Mouse (Mus musculus): ENCODE measurements at regions not wholly inside any gene's neighbourhood (a gene's known extent, or its start where the extent isn't known, plus 50 kb on each side); places are given as distances from the start of the nearest gene placed in this dataset.

DNA sequence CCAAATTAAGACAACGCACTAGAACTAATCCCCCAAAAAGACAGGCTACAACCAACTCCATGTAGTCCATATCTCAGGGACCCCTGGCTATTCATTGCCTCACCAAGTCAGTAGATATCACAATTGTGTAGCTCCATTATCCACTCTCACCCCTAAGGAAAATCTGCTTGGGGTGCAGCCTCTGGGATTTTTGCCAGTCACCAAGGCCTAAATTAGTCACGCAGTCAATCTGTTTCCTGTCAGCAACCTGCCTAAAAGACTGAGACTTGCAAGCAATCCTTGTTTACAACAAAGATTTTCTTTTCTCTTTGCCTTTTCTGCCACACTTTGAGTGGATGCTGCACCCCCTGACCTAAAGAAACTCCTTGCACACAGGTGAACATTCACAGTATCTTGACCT, 208.5 kb upstream of the Arpp21 start:
- ATAC-seq (replicated peaks; ENCODE audit: poor library complexity, severe bottlenecking) = no peak

DNA sequence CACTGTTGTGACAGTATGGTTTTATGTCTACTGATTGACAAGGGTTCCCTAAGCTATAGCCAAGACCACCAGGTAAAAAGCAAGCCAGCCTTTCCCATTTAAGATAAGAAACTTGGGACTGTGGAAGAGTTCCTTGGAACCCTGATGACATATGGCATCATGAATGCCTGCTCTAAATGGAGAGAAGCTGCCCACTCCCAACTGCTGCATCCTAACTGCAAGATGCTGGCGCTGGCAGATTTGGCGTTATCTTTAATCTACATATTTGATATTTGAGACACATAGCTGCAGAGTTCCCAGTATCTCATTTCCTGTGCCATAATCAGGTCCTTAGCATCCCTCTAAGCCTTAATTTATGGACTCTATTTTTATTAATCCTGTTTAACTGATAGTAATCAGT, 200.4 kb upstream of the Arpp21 start:
- no peak for ATAC-seq (replicated peaks; ENCODE audit: poor library complexity, severe bottlenecking)

DNA sequence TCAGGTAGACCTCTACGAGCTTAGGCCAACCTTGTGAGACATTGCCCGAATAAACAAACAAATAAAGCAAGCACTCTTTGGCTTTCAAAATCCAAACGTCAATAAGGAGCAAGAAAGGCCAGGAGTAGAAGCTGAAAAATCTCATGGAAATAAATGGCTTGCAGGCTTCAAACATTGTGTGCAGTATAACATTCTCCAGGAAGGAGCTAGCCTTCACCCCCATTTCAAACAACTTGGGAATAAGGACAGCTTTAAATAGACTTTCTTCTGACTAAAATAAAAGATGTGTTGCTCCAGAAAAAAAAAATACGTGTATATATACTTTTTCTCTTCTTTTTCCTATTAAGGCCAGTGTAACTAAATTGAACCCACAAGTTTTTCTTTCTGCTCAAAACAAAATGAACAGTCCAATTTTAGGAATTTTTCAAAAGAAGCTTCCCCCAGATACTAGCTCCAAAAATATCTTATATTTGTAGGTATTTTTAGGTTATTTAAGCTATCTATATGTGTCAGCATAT, 196.2 kb upstream of the Arpp21 start:
- no peak for ATAC-seq (replicated peaks; ENCODE audit: poor library complexity, severe bottlenecking)

DNA sequence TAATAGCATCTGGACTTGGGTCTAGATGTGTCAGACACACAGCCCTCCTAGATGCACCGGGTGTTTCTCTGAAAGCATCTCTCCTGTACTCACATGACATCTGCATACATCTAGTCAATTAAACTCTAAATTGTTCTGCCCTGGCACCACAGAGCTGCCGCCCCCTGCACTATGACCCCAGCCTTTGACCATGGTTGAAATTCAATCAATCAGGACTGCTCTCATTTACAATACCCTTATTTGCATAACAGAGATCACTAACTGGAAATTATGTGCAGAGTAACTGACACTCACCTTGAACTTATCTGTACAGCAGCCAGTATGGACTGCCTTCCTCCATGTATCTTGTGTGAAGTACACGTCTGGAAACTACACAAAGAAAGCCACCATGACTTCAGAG, 193.5 kb upstream of the Arpp21 start:
- ATAC-seq (replicated peaks; ENCODE audit: poor library complexity, severe bottlenecking) = no peak

DNA sequence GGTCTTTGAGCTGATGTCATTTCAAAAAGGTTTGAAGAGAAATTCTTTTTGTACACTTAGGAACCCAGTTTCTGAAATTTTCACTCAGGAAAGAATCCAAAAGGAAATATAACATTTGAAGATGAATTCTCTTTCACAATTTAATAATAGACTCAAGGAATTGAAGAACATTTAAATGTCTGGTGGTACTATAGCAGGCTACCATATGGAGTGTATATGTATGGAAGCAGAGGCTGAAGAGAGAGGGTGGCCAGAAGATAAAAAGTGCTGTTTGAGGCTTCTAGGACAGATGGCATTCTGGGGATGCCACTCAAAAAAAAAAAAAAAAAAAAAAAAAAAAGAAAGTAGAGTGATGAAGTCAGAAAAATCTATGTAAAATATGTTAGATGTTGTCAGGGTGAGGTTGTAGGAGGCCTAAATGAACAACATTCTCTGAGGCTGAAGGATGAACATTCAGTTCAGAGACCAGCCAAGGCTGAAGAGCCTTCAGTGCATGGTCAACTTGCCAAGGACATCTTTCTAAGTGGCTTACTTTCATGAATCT, 170.1 kb upstream of the Arpp21 start:
- ATAC-seq (replicated peaks; ENCODE audit: poor library complexity, severe bottlenecking) = no peak

DNA sequence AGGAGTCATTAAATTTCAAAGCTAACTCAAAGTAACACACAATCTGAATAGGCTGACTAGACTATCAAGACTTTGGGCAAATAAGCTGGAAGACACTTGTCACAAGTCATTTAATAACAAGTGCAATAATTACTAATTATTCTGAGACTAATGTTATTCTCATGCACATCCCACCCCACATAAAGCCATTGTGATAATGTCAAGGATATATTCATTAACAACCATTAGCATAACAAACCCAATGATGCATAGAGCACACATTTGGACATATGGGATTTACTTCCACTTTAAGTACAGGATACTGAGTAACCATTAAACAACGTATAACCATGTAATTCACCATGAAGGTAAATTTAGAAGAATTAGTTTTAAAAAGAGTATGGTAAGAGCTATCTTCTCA, 135.0 kb upstream of the Arpp21 start:
- ATAC-seq (replicated peaks; ENCODE audit: poor library complexity, severe bottlenecking) = no peak

DNA sequence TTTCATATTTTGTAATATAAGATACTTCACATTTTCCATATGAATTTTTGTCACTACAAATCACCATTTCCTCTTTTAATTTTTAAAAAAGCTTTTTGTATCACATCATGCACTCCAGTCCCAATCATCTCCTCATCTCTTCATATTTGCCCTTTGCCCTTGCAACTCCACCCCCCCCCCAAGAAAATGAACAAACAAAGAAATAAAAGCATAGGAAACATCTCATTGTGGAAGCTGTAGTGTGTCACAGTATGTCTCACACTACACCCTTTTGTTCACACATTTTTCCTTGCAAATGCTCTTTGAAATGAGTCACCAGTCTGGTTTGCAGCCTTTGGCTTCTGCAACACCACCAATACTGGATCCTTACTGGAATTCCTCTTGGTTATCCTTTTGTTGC, 131.6 kb upstream of the Arpp21 start:
- ATAC-seq (replicated peaks; ENCODE audit: poor library complexity, severe bottlenecking) = no peak

DNA sequence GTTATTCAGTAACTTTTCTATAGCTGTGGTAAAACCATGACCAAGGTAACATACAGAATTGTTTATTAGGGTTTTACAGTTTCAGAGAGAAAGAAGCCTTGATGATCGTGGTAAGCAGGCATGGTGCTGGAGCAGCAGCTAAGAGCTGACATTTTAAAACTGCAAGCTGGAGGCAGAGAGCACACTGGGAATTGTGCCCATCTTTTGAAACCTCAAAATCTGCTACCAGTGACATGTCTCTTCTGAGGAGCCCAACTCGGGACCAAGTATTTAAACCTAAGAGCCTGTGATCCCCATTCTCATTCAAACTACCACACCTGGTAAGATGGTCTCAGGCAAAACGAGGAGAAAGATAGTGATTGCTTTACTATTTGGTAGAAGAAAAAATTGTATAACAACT, 125.6 kb upstream of the Arpp21 start:
- ATAC-seq (replicated peaks; ENCODE audit: poor library complexity, severe bottlenecking) = no peak

DNA sequence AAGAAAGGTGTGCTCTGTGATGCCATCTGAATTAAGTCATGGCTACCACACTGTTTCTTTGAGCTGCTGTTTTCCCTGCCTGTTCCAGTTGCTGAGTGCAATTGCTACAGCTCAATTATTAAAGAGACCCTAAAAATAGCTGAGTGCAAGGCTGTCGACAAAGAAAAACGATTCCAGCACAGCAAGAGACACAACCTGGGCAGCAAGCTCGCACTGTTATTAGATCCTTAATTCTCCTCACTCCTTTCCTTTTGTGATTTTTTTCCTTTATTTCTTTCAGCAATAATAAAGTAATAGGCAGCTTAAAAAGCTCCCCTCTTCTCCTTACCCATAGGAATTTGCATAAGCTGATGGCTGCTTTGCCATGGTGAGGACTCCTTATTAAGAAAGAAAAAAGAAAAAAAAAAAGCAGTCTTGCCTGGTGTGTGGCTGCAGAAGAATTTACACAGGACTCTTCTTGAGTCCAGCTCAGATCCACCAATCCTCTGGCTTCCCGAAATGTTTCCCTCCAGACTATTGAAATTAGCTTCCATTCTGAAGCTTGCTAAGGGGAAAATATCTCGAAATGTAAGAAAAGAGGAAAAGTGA, 123.1 kb upstream of the Arpp21 start:
- no peak for ATAC-seq (replicated peaks; ENCODE audit: poor library complexity, severe bottlenecking)

DNA sequence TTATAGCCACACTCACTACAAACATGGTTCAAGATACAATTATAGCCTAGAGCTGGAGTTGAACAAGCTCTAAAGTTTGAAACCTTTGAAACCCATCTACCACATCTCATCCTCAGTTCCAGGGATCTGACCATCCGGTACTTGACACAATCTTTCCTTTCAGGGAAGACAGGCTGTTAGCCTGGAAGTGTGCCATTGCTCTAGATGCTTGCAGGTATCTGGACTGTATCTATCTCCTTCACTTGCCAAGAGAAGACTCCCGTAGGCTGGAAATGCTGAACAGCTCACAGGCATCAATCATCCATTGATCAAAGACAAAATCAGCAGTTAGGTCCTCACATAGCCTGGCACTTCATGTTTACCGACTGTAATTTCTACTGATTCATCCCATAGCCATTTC, 117.5 kb upstream of the Arpp21 start:
- ATAC-seq (replicated peaks; ENCODE audit: poor library complexity, severe bottlenecking) = no peak

DNA sequence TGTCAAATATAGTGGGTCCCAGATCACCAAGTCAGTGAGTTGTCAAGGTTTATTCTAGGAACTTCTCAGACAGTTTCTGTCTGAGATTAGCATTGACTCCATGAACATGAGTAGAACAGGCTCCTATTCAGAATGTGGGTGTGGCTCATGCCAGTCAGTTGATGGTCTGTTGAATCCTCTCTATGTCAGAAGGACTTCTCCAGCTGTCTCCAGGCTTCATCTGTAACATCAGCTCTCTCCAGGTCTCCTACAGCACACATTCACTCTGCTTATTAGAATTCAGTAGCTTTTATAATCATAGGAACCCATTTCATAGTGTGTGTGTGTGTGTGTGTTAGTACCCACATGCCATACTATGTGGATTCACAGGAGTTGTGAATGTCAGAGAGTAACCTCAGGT, 113.2 kb upstream of the Arpp21 start:
- no peak for ATAC-seq (replicated peaks; ENCODE audit: poor library complexity, severe bottlenecking)

DNA sequence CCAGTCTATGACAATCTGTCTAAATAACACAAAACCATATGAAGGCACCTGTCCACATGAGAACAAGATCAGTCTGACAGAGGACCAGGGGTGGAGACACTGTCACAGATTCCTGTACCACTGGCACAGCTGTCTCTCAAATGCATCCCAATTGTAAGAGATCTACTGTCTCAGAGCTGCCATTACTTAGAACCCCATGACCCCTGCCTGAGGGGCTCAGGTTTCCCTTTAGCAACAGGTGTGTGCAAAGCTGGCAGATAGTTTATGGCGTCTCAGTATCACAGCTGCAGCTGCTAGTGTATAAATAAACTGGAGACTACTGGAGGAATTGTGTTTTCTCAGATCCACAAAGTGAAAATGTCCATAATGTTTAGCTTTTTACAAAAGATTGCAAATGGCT, 109.1 kb upstream of the Arpp21 start:
- no peak for ATAC-seq (replicated peaks; ENCODE audit: poor library complexity, severe bottlenecking)

DNA sequence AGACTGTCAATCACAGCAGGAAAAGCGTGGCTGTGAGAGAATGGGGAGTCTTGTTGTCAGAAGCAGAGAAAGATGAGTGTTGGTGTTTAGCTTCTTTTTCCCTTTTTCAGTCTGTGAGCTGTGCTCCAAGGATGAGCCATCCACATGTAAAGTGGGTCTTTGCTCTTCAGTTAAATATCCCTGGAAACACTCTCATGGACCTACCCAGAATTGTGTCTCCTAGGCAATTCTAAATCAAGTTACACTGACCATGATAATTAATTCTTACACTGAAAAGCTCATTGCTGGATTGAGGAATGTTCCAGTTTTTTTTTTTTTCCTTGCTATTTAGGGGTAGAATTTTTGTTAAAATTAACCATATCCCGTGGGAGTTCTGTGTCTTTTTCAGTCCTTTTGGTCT, 104.6 kb upstream of the Arpp21 start:
- no peak for ATAC-seq (replicated peaks; ENCODE audit: poor library complexity, severe bottlenecking)

DNA sequence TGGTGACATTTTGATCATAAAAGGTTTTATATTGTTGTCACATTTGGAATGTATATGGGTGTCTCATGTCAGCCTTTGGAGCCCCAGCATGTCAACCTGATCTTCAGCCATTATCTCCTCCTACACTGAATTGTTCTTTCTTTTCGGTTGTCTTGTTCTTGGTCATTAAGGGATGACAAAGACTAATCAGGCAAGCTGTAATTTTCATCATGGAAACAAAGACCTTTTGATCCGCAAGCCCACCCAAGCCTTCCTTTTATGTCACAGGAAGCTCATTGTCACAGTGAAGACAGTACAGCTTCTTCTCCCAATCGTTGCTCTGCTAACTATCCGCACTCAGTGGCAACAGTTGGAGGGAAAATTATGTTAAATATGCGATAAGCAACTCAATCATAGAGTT, 84.3 kb upstream of the Arpp21 start:
- ATAC-seq (replicated peaks; ENCODE audit: poor library complexity, severe bottlenecking) = no peak

DNA sequence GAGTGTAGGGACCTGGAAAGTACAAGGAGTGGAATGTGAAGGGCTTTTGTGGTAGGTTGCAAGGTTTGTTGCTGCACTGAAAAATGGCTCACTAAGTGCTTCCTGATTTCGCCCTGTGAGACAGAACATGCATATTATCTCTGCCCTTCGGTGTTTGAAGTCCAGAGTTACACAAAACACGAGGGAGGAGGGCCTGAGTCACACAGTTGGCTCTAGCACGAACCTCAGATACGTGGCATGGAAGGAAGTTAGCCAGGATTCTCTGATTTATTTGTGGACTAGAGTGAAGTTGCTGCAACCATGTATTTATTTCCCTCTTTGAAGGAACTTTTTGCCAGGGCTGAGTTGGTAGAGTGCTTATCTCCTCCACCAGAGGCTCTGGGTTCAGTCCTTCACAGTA, 73.2 kb upstream of the Arpp21 start:
- no peak for ATAC-seq (replicated peaks; ENCODE audit: poor library complexity, severe bottlenecking)

DNA sequence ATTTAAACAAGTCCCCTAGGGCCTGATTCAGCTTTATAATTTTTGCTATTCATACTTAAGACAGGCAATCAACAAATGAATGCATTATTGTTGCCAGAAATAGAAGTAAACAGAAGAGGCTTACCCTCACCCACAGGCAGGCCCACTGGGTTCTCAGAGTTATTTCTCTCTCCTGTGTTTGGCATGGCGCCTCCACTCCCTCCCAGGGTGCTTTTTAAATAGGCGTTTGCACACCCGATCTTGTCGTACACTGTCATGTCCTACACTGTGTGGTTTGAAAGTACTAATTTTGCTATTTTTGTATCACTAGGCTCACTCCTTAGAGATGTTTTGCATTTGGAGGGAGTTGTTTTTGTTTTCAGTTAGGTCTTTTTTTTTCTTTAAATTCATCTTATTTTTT, 72.1 kb upstream of the Arpp21 start:
- ATAC-seq (replicated peaks; ENCODE audit: poor library complexity, severe bottlenecking) = no peak

DNA sequence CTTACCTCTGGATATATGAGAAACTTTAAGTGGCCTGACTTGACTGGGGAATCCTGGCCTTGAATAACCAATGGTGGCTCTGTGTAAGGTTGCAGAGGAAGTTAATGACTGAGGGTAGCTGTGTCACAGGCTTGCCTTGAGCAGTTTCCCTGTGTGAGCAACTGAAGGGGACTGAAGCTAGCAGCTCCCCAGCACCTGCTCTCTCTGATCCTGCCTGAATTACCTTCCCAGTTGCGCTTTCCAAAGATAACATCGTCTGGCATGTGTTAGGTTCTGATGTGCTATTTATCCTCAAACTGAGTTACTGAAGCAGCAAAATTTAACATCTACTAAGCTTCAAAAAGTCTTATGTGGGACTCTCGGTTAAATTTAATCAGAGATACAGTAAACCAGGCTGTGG, 56.1 kb upstream of the Arpp21 start:
- no peak for ATAC-seq (replicated peaks; ENCODE audit: poor library complexity, severe bottlenecking)

Data from granulocyte monocyte progenitor cell, adult 5-6 weeks (primary cell).